Mouse (Mus musculus): ENCODE measurements around the gene Traf3ip1. TPM values are rescaled to one million over a fixed set of nuclear protein-coding genes. Genes with fewer than 3 reads are reported as not detected.
A peak's percentile ranks its signal among the peaks of the same experiment; 100 is the strongest.

Traf3ip1 gene
- polyA plus RNA-seq, 1 experiment from 2014 or later: 12.1 TPM

DNA sequence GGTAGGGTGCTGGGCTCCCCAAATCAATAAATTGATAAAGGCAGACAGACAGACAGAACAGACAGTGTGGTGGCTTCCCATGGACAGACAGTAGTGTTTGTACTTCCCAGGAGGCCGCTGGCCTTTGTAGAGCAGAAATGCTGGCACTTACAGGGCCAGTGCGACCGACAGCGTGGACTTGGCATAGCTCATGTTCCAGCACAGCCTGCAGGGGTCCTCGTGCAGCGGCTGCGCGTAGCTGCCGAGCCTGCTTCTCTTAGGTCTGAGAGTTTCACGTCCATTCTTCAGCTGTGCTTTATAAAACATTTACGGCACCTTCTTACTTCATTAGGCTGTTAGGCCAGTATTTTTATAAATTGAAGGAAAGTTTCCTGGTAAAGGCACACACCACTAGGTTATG, 20.5 kb downstream of the Traf3ip1 start:
- no peaks in the 10 kb centered on the region for H3K9me3 ChIP-seq
- no peaks in the 10 kb centered on the region for H3K27me3 ChIP-seq
- WGBS: 78% methylated on average over 11 of the region's 11 CpGs
- no peak overlapping the region for H3K4me3 ChIP-seq (replicated peaks)
- no peak for ATAC-seq (ENCODE audit: low FRiP score)
- H3K4me1 ChIP-seq: no peaks in the 10 kb centered on the region
- peaks cover 58% of the 10 kb centered on the region for H3K36me3 ChIP-seq (replicated peaks)
- no peak overlapping the region; the same call in 1 of the 2 replicates for H3K9ac ChIP-seq
- no peak overlapping the region for H3K27ac ChIP-seq
- no peak overlapping the region for H3K4me2 ChIP-seq

DNA sequence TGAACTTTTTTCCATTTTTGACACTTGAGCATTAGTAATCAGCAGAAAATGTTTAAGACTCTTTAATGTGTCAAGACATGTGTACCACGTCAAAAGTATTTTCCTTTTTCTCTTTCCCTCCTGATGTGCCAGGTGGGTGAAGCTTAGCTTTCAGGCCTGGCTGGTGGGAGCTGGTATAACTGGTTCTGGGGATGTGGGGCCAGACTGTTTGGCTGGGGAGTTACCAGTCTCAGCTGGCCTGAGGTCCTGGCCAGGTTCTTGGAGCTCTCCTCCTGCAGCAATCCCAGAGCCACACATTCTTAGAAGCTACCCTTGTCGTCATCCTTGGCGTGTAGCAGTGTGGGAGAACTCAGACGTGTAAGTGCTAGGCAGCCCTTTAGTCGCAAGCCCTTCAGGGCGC, 21.2 kb downstream of the Traf3ip1 start:
- Histone ChIP-seq H3K4me1 (no peaks in the 10 kb centered on the region), H3K9ac (no peak overlapping the region), H3K27me3 (no peaks in the 10 kb centered on the region), H3K27ac (no peak overlapping the region), H3K36me3 (replicated peaks) (peaks cover 58% of the 10 kb centered on the region), H3K4me3 (replicated peaks) (no peak overlapping the region), H3K9me3 (no peaks in the 10 kb centered on the region), H3K4me2 (no peak overlapping the region)
- ATAC-seq (ENCODE audit: low FRiP score): no peak
- 88% methylated on average over 6 of the region's 6 CpGs for WGBS

DNA sequence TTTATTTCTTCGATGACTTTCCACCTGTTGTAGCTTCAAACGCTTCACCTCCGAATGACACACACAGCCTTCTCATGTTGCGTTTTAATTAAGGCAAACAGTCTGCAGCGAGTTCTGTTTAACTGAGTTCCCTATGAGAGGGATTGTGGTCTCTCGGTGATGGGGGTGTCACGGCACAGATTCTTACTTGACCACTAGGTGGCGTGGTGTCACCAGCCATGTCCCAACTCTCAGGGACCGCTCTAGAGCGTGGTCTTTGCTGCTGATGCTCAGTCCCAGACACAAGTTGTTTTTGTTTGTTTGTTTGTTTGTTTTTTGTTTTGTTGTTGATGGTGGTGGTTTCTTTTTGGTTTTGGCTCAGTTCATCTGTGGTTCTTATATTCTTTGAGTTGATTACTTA, 29.3 kb downstream of the Traf3ip1 start:
- Histone ChIP-seq H3K9ac (no peak overlapping the region), H3K27ac (no peak overlapping the region), H3K9me3 (no peaks in the 10 kb centered on the region), H3K27me3 (no peaks in the 10 kb centered on the region), H3K4me1 (no peaks in the 10 kb centered on the region), H3K4me3 (replicated peaks) (no peak overlapping the region), H3K4me2 (no peak overlapping the region), H3K36me3 (replicated peaks) (peaks cover 65% of the 10 kb centered on the region)
- WGBS: 16% methylated on average over 10 of the region's 10 CpGs
- ATAC-seq (ENCODE audit: low FRiP score): peak; percentile 65; the same call in 1 of the 2 replicates

DNA sequence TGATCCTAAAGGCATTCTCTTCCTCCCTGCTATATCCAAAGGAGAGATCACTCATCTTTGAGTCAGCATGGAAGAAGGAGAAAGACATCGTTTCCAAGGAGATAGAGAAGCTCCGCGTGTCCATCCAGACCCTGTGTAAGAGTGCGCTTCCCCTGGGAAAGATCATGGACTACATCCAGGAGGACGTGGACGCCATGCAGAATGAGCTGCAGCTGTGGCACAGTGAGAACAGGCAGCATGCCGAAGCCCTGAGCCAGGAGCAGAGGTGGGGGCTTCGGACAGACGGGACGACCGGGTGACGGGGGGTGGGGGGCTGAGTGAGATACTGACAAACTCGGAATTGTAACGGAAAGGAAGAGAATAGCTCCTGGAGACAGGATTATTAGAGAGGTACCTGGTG, 31.4 kb downstream of the Traf3ip1 start:
- no peak overlapping the region for H3K9ac ChIP-seq
- no peak overlapping the region for H3K27ac ChIP-seq
- H3K9me3 ChIP-seq: no peaks in the 10 kb centered on the region
- whole genome bisulfite sequencing: 93% methylated on average over 14 of the region's 14 CpGs
- no peaks in the 10 kb centered on the region for H3K27me3 ChIP-seq
- no peaks in the 10 kb centered on the region for H3K4me1 ChIP-seq
- no peak for ATAC-seq (ENCODE audit: low FRiP score)
- H3K36me3 ChIP-seq (replicated peaks): peaks cover 57% of the 10 kb centered on the region
- no peak overlapping the region for H3K4me3 ChIP-seq (replicated peaks)
- H3K4me2 ChIP-seq: no peak overlapping the region

DNA sequence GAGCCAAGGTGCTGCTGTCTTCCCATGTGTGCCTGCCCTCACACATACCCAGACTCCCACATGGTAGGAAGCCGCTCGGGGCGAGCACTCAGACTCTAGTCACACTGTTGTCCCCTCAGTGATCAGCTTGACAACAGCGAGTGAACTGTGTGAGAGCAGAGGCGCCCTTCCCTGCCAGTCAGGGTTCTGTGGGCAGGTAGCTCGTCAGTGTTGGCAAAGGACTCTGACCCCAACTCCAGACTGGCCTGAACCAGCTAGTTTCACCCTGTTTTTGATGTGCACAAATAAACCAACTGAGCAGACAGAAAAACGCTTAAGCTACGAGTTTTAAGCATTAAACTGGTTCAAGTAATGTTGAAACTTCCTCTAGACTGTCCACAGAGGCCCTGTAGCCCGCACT, 35.7 kb downstream of the Traf3ip1 start:
- Histone ChIP-seq H3K27ac (no peak overlapping the region), H3K9me3 (no peaks in the 10 kb centered on the region), H3K27me3 (no peaks in the 10 kb centered on the region), H3K36me3 (replicated peaks) (peaks cover 38% of the 10 kb centered on the region), H3K4me3 (replicated peaks) (no peak overlapping the region), H3K4me2 (no peak overlapping the region), H3K4me1 (no peaks in the 10 kb centered on the region), H3K9ac (no peak overlapping the region)
- WGBS: 89% methylated on average over 9 of the region's 9 CpGs
- ATAC-seq (ENCODE audit: low FRiP score): no peak

DNA sequence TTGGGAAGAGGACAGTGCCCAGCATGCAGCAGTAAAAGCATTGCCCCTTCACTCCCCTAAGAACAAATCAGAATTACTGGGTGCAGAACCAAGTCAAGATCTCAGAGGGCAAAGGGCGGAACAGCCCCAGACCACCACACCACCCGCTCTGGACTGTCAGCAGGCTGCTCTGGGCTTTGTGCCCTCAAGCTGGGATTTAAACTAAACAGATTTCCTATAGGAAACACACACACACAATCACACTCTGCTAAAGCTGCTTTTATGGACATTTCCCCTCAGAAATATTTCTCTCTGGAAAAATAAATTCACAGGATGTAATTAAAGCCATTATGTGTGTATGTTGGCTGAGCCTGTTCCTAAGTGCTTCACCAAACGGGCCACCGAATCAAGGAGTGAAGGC, 37.8 kb downstream of the Traf3ip1 start:
- peaks cover 19% of the 10 kb centered on the region for H3K36me3 ChIP-seq (replicated peaks)
- peaks cover 11% of the 10 kb centered on the region for H3K27me3 ChIP-seq
- H3K9me3 ChIP-seq: no peaks in the 10 kb centered on the region
- ATAC-seq (ENCODE audit: low FRiP score): no peak
- no peak overlapping the region for H3K27ac ChIP-seq
- H3K4me3 ChIP-seq (replicated peaks): no peak overlapping the region
- WGBS: 98% methylated on average over 4 of the region's 4 CpGs
- H3K9ac ChIP-seq: no peak overlapping the region
- no peak overlapping the region for H3K4me2 ChIP-seq
- no peaks in the 10 kb centered on the region for H3K4me1 ChIP-seq

DNA sequence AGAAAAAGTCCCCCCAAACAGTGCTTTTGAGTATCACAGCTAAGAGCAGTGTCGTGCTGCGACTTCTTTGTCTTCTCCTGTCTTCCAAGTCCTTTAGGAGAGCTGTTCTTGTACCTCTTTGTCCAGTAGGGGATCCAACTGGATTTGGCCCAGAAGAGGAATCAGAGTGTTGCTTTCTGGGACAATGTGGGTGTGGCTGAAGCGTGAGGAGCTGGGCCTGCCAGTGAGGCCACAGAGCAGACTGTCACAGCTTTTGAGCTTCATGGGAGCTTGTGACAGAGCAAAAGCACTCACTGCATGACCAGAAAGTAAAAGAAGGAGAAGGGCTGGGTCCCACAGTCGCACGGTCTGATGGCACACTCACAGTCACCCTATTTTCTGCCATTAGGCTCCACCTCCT, 38.4 kb downstream of the Traf3ip1 start:
- Histone ChIP-seq H3K4me1 (no peaks in the 10 kb centered on the region), H3K9ac (no peak overlapping the region), H3K4me2 (no peak overlapping the region), H3K36me3 (replicated peaks) (peaks cover 14% of the 10 kb centered on the region), H3K27ac (no peak overlapping the region), H3K27me3 (peaks cover 15% of the 10 kb centered on the region), H3K4me3 (replicated peaks) (no peak overlapping the region), H3K9me3 (no peaks in the 10 kb centered on the region)
- ATAC-seq (ENCODE audit: low FRiP score): no peak
- 87% methylated on average over 5 of the region's 5 CpGs for WGBS

DNA sequence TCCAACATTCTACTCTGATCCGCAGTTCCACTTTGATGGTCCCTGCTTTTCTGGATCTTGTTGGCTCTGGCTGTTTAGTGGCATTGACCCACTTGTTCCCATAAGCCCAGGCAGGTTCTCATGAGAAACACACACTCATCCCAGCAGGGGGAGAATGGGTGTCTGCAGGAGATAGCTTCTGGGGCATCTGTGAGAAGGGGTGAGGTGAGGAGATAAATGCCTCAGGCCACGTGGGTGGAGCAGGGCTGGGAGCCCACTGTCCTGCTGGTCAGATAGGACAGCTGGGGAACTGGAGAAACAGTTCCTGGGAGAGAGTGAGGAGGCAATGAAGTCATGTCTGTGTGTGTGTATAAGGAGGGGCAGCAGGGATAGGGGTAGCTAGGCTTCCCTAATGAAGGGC, 39.0 kb downstream of the Traf3ip1 start:
- Histone ChIP-seq H3K4me3 (replicated peaks) (no peak overlapping the region), H3K4me1 (no peaks in the 10 kb centered on the region), H3K27ac (no peak overlapping the region), H3K4me2 (no peak overlapping the region), H3K36me3 (replicated peaks) (peaks cover 11% of the 10 kb centered on the region; the same call in 1 of the 2 replicates), H3K9me3 (no peaks in the 10 kb centered on the region), H3K27me3 (peaks cover 21% of the 10 kb centered on the region), H3K9ac (no peak overlapping the region)
- 71% methylated on average over 2 of the region's 2 CpGs for WGBS
- ATAC-seq (ENCODE audit: low FRiP score): no peak

DNA sequence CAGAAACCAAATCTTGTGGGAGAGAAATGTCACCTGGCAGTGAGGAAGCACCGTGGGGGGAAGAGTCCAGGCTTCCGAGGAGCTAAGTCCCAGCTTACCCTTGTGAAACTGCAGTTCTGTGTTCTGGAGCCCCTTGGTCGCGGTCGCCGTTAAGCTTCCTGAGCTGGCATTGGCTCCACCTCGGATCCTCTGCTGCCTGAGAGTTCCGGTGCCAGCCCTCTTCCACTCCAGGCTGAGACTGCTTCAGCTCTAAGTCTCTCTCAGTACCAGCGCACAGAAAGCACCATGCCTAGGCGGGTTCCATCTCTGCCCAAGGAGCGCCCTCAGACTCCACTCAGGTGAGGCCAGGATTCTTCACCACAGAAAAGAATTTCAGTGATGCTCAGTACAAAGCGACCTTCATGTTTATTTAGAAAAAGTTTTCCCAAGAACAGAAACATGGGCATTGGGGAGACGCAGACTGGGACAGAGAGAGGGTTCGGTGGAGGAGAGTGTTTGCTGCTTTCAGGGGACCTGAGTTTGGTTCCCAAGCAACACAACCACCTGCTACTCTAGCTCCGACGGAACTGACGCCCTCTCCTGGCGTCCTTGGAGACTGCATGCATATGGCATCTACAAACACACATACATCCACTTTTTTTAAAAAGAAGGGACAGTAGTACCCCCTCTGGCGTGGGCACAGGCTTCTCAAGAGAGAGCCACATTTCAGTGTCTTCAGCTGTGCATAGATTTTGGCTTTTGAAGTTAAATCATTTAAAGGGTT, 39.7 kb downstream of the Traf3ip1 start:
- WGBS: 78% methylated on average over 19 of the region's 19 CpGs
- Histone ChIP-seq H3K36me3 (replicated peaks) (0 out of 2 replicates have a peak, but pooled peaks cover 7% of the 10 kb centered on the region), H3K27ac (no peak overlapping the region)

DNA sequence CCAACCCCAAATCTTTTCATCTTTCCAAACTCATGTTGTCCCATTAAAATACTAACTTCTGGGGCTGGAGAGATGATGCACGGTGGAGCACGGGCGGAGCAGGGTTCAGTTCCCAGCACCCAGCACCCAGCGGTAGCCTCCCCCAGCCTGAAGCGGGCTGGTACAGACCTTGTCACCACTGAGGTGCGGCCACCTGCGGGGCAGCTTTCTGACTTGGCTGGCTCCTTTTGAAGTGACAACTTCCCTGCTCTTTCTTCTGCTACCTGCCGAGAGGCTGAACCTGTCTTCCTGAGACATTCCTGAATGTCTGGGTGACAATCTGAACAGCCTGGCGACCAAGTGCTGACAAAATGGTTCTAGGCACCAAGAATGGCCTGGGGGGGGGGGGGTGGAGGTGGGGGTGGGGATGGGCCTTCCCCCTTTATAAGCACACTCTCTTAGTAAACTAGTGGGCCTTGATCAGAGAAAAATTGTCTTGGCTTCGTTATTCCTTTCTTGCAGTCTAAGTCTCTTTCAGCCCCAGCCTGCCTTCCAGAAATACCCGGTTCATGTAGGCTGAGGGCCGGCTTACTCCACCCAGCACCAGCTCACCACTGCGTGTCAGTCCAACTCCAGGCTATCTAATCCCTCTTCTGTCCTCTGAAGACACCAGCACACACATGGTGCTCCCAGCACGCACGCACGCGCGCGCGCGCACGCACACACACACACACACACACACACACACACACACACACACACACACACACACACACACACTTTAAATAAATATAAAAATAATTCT, 43.5 kb downstream of the Traf3ip1 start:
- H3K9ac ChIP-seq: no peak overlapping the region
- WGBS: 16% methylated on average over 22 of the region's 22 CpGs

More for the DNA sequence above, 39.7 kb downstream of the Traf3ip1 start:
- Histone ChIP-seq H3K4me3 (replicated peaks) (no peak overlapping the region), H3K27me3 (peaks cover 28% of the 10 kb centered on the region), H3K4me2 (no peak overlapping the region), H3K4me1 (no peaks in the 10 kb centered on the region), H3K9me3 (no peaks in the 10 kb centered on the region), H3K9ac (no peak overlapping the region)
- no peak for ATAC-seq (ENCODE audit: low FRiP score)

DNA sequence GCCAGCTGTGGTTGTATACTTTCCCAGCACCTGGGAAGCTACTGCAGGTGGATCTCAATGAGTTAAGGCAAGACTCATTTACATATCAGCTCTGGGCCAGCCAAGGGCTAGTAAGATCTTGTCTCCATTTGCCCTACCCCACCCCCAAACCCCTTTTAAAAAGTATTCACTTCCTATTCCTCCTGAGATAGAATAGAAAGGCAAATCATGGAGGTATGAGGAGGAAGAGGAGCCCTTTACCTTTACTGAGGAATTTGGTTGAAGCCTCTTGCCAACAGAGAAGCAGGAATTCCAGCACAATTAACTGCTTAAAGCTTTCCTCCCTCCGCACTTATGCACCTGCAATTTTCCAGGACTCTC, 44.1 kb downstream of the Traf3ip1 start:
- no peak overlapping the region for H3K4me2 ChIP-seq
- no peaks in the 10 kb centered on the region for H3K36me3 ChIP-seq (replicated peaks)
- WGBS: 50% methylated on average over 1 of the region's 1 CpGs
- peaks cover 35% of the 10 kb centered on the region for H3K27me3 ChIP-seq
- ATAC-seq (ENCODE audit: low FRiP score): no peak
- H3K9ac ChIP-seq: no peak overlapping the region
- no peak overlapping the region for H3K27ac ChIP-seq
- no peak overlapping the region for H3K4me3 ChIP-seq (replicated peaks)
- peaks cover 21% of the 10 kb centered on the region for H3K4me1 ChIP-seq
- H3K9me3 ChIP-seq: no peaks in the 10 kb centered on the region

More for the DNA sequence above, 43.5 kb downstream of the Traf3ip1 start:
- no peaks in the 10 kb centered on the region for H3K36me3 ChIP-seq (replicated peaks)
- H3K4me3 ChIP-seq (replicated peaks): no peak overlapping the region
- peaks cover 35% of the 10 kb centered on the region for H3K27me3 ChIP-seq
- no peak overlapping the region for H3K27ac ChIP-seq
- no peaks in the 10 kb centered on the region for H3K9me3 ChIP-seq
- no peak for ATAC-seq (ENCODE audit: low FRiP score)
- H3K4me2 ChIP-seq: no peak overlapping the region
- peaks cover 21% of the 10 kb centered on the region for H3K4me1 ChIP-seq

DNA sequence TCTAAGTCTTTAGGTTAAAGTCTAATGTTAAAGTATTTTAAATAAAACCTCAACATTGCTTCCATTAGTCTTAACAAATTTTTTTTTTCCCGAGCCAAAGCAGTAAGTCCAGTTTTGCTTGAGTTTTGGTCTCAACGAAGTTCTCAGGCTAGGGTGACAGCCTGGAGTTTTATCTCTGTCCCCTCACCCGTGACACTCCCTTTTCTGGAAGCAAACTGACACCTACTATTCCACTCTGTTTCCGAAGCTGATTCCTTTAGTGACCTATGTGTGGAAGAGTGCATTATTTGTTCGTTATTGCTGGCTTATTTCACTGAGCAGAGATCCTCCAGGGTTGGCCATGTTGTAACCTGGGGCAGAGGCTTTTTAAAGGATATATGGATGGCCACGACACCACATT, 44.8 kb downstream of the Traf3ip1 start:
- Histone ChIP-seq H3K36me3 (replicated peaks) (no peaks in the 10 kb centered on the region), H3K27me3 (peaks cover 35% of the 10 kb centered on the region), H3K4me3 (replicated peaks) (peak overlapping the region; percentile 75), H3K9ac (0 out of 2 replicates have a peak overlapping the region, but pooled peaks have one; percentile 31), H3K4me2 (peak overlapping the region; percentile 96), H3K4me1 (peaks cover 21% of the 10 kb centered on the region), H3K9me3 (no peaks in the 10 kb centered on the region), H3K27ac (no peak overlapping the region)
- 32% methylated on average over 6 of the region's 6 CpGs for WGBS
- no peak for ATAC-seq (ENCODE audit: low FRiP score)
